Mouse (Mus musculus) midbrain, embryonic 14.5 days (tissue): Measurements from ENCODE around the gene Chm. TPM values are rescaled to one million over a fixed set of nuclear protein-coding genes. Genes with fewer than 3 reads are reported as not detected.

Source experiments
- ATAC-seq: fragments of 200-750 bp; cut with Nextera tagmentation; 2 replicates; pipeline ENCODE4 v1.8.0; 2017; ENCODE audit warnings: moderate number of reproducible peaks, moderate library complexity; ENCODE audit not compliant: low FRiP score, low TSS enrichment
- DNase-seq: peaks from one replicate; pipeline ENCODE4 v3.0.0-alpha.2; 2015
- H3K27ac ChIP-seq: fragments of 300-500 bp; sonication (generic); replicated peaks from 2 replicates; pipeline ENCODE4 v1.5.1; 2014; ENCODE audit warnings: mild to moderate bottlenecking, low read depth, low read length, moderate library complexity
- H3K27me3 ChIP-seq: fragments of 300-500 bp; sonication (generic); 2 replicates; pipeline ENCODE4 v1.6.1; 2014; ENCODE audit warnings: low read length, control low read depth, mixed read lengths; ENCODE audit not compliant: control insufficient read depth, insufficient read depth
- H3K36me3 ChIP-seq: fragments of 300-500 bp; sonication (generic); 2 replicates; pipeline ENCODE4 v1.6.1; 2014; ENCODE audit warnings: low read length, control low read depth; ENCODE audit not compliant: control insufficient read depth, insufficient read depth
- H3K4me1 ChIP-seq: fragments of 300-500 bp; sonication (generic); 2 replicates; pipeline ENCODE4 v1.6.1; 2014; ENCODE audit warnings: mild to moderate bottlenecking, antibody characterized with exemption, low read length, control low read depth; ENCODE audit not compliant: control insufficient read depth, insufficient read depth
- H3K4me2 ChIP-seq: fragments of 300-500 bp; sonication (generic); 2 replicates; pipeline ENCODE4 v1.6.1; 2014; ENCODE audit warnings: mild to moderate bottlenecking, low read length, moderate library complexity
- H3K4me3 ChIP-seq: fragments of 300-500 bp; sonication (generic); replicated peaks from 2 replicates; pipeline ENCODE4 v1.5.1; 2014; ENCODE audit warnings: low read depth, low read length
- H3K9ac ChIP-seq: fragments of 300-500 bp; sonication (generic); replicated peaks from 2 replicates; pipeline ENCODE4 v1.6.1; 2014; ENCODE audit warnings: mild to moderate bottlenecking, low read length, moderate library complexity
- H3K9me3 ChIP-seq: fragments of 300-500 bp; sonication (generic); 2 replicates; pipeline ENCODE4 v1.6.1; 2016; ENCODE audit warnings: low read length, control low read depth, mixed read lengths; ENCODE audit not compliant: control insufficient read depth
- WGBS: fragments of 180-500 bp; shearing (Covaris S2); extraction: QIAGEN DNeasy Blood & Tissue Kit; methylation state at CpG from one replicate; pipeline ENCODE4 v1.1.7; 2014; 5-methylcytosine and 5-hydroxymethylcytosine counted together
- microRNA counts: library from miRNA; unstranded; fragments of <30 nt; microRNA quantifications from one replicate; lab custom pipeline; 2016
- microRNA-seq: library from miRNA; unstranded; fragments of <30 nt; microRNA quantifications from one replicate; pipeline ENCODE4, GENCODE M21; 2016
- polyA plus RNA-seq: library from polyadenylated mRNA; unstranded; fragments of >200 nt; fragmentation: Nextera tagmentation; extraction: Ambion mirVana; gene quantifications from 2 replicates; pipeline ENCODE4 v1.2.1, GENCODE M21; 2014

The Chm gene
- polyA plus RNA-seq, 1 experiment from 2014 or later, result 18.5 TPM

GRCm38 (mm10) chrX:113076053-113076452 lies 109.3 kb downstream of the Chm start:
- Histone ChIP-seq H3K4me2 (no peak overlapping the region), H3K36me3 (no peaks in the 10 kb centered on the region), H3K4me1 (no peaks in the 10 kb centered on the region), H3K27me3 (no peaks in the 10 kb centered on the region), H3K4me3 (no peak overlapping the region), H3K9ac (no peak overlapping the region), H3K27ac (no peak overlapping the region), H3K9me3 (no peaks in the 10 kb centered on the region)
- DNase-seq (no peak), ATAC-seq (no peak)
- 96% methylated on average over 2 of the region's 2 CpGs for WGBS

GRCm38 (mm10) chrX:113074823-113075222 lies 110.5 kb downstream of the Chm start:
- H3K4me3 ChIP-seq, result no peak overlapping the region
- H3K9me3 ChIP-seq, result no peaks in the 10 kb centered on the region
- no peaks in the 10 kb centered on the region for H3K36me3 ChIP-seq
- H3K9ac ChIP-seq, result no peak overlapping the region
- DNase-seq (no peak), ATAC-seq (no peak)
- H3K27ac ChIP-seq, result no peak overlapping the region
- no peaks in the 10 kb centered on the region for H3K4me1 ChIP-seq
- no peak overlapping the region for H3K4me2 ChIP-seq
- no peaks in the 10 kb centered on the region for H3K27me3 ChIP-seq
- WGBS, result 85% methylated on average over 4 of the region's 4 CpGs

- DNase-seq (no peak), ATAC-seq (no peak)
- Histone ChIP-seq H3K27me3 (no peaks in the 10 kb centered on the region), H3K4me3 (no peak overlapping the region), H3K9me3 (no peaks in the 10 kb centered on the region), H3K4me2 (no peak overlapping the region), H3K4me1 (no peaks in the 10 kb centered on the region), H3K27ac (no peak overlapping the region), H3K36me3 (no peaks in the 10 kb centered on the region), H3K9ac (no peak overlapping the region)
- WGBS, result 86% methylated on average over 3 of the region's 3 CpGs
These were observed 181.7 kb downstream of the Chm start for GRCm38 (mm10) chrX:113003621-113004020.

DNA sequence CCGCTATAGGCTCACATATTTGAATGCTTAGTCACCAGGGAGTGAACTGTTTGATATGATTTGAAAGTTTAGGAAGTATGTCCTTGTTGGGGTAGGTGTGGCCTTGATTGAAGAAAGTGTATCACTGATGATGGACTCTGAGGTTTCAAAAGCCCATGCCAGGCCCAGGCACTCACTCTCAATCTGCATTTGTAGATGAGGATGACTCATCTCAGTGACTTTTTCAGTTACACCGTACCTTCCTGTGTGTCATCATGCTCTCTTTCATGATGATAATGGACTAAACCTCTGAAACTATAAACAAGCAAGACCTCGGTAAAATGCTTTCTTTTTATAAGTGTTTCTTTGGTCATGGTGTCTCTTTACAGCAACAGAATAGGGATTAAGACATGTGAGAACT lies 183.1 kb downstream of the Chm start:
- Histone ChIP-seq H3K4me2 (no peak overlapping the region), H3K4me1 (no peaks in the 10 kb centered on the region), H3K9me3 (no peaks in the 10 kb centered on the region), H3K9ac (no peak overlapping the region), H3K27me3 (no peaks in the 10 kb centered on the region), H3K36me3 (no peaks in the 10 kb centered on the region), H3K27ac (no peak overlapping the region), H3K4me3 (no peak overlapping the region)
- DNase-seq (no peak), ATAC-seq (no peak)
- WGBS, result 60% methylated on average over 3 of the region's 3 CpGs

MicroRNAs encoded within 50 kb of the gene (microRNA counts, 519-probe panel; counts per million panel counts)
- microRNA mmu-miR-361 (lab: Ali Mortazavi, UCI), result 5,368 counts per million, percentile 59 among the panel's probes with 10 or more counts

Small RNA genes within 50 kb of the gene (microRNA-seq; reads per million reads assigned to microRNA genes)
- gene Mir361, result 3,780 reads per million, percentile 89 among the genes with 10 or more reads in this experiment

Other genes starting within 250 kb of the Chm start
- 9.0 and 10.9 TPM in 2 replicates for gene Dach2, start 112.0 kb upstream of the Chm start, polyA plus RNA-seq